Mouse (Mus musculus) embryonic facial prominence, embryonic 15.5 days (tissue): ENCODE results near the gene Dock9. TPM values are rescaled to one million over a fixed set of nuclear protein-coding genes. Genes with fewer than 3 reads are reported as not detected.

Experiments
- ATAC-seq: fragments of 200-750 bp; cut with Nextera tagmentation; 2 replicates; pipeline ENCODE4 v1.8.0; 2017; ENCODE audit warnings: low read depth, moderate TSS enrichment; ENCODE audit not compliant: insufficient number of reproducible peaks, low FRiP score, low TSS enrichment
- H3K27ac ChIP-seq: fragments of 300-500 bp; sonication (generic); replicated peaks from 2 replicates; pipeline ENCODE4 v1.5.1; 2015; ENCODE audit warnings: mild to moderate bottlenecking, inconsistent platforms
- H3K27me3 ChIP-seq: fragments of 300-500 bp; sonication (generic); 2 replicates; pipeline ENCODE4 v1.6.1; 2015; ENCODE audit warnings: inconsistent platforms
- H3K36me3 ChIP-seq: fragments of 300-500 bp; sonication (generic); 2 replicates; pipeline ENCODE4 v1.6.1; 2015; ENCODE audit warnings: mild to moderate bottlenecking, inconsistent platforms
- H3K4me1 ChIP-seq: fragments of 300-500 bp; sonication (generic); 2 replicates; pipeline ENCODE4 v1.6.1; 2015; ENCODE audit warnings: inconsistent platforms
- H3K4me2 ChIP-seq: fragments of 300-500 bp; sonication (generic); replicated peaks from 2 replicates; pipeline ENCODE4 v1.6.1; 2015; ENCODE audit warnings: mild to moderate bottlenecking, inconsistent platforms
- H3K4me3 ChIP-seq: fragments of 300-500 bp; sonication (generic); replicated peaks from 2 replicates; pipeline ENCODE4 v1.5.1; 2015; ENCODE audit warnings: mild to moderate bottlenecking, inconsistent platforms
- H3K9ac ChIP-seq: fragments of 300-500 bp; sonication (generic); 2 replicates; pipeline ENCODE4 v1.6.1; 2015; ENCODE audit warnings: inconsistent platforms
- H3K9me3 ChIP-seq: fragments of 300-500 bp; sonication (generic); replicated peaks from 2 replicates; pipeline ENCODE4 v1.6.1; 2016; ENCODE audit warnings: inconsistent platforms
- WGBS: fragments of 180-500 bp; shearing (Covaris S2); methylation state at CpG from one replicate; pipeline ENCODE4 v1.1.7; 2015; 5-methylcytosine and 5-hydroxymethylcytosine counted together
- polyA plus RNA-seq: library from polyadenylated mRNA; unstranded; fragments of >200 nt; fragmentation: Nextera tagmentation; extraction: Ambion mirVana; gene quantifications from 2 replicates; pipeline ENCODE4 v1.2.1, GENCODE M21; 2015

Dock9 gene
- polyA plus RNA-seq, 1 experiment from 2014 or later, result 8.7 TPM

- Histone ChIP-seq H3K4me1 (peaks cover 41% of the 10 kb centered on the region), H3K27me3 (no peaks in the 10 kb centered on the region), H3K9ac (no peak overlapping the region), H3K9me3 (no peaks in the 10 kb centered on the region), H3K36me3 (no peaks in the 10 kb centered on the region), H3K4me3 (no peak overlapping the region), H3K4me2 (no peak overlapping the region), H3K27ac (peak overlapping the region; percentile 78)
- 78% methylated on average over 11 of the region's 11 CpGs for WGBS
- no peak for ATAC-seq
Observed at GRCm38 (mm10) chr14:121676596-121677330, 120.9 kb downstream of the Dock9 start.

GRCm38 (mm10) chr14:121676121-121676591 is 121.5 kb downstream of the Dock9 start:
- Histone ChIP-seq H3K9me3 (no peaks in the 10 kb centered on the region), H3K27ac (peak overlapping the region; percentile 78), H3K9ac (no peak overlapping the region), H3K4me3 (no peak overlapping the region), H3K36me3 (no peaks in the 10 kb centered on the region), H3K4me1 (peaks cover 41% of the 10 kb centered on the region), H3K4me2 (no peak overlapping the region), H3K27me3 (no peaks in the 10 kb centered on the region)
- peak; percentile 63 for ATAC-seq

- Histone ChIP-seq H3K36me3 (no peaks in the 10 kb centered on the region), H3K27me3 (no peaks in the 10 kb centered on the region), H3K4me3 (no peak overlapping the region), H3K9me3 (no peaks in the 10 kb centered on the region), H3K9ac (no peak overlapping the region), H3K4me1 (peaks cover 41% of the 10 kb centered on the region), H3K4me2 (no peak overlapping the region), H3K27ac (peak overlapping the region; percentile 78)
- WGBS, result 6% methylated on average over 6 of the region's 6 CpGs
- peak; percentile 61 for ATAC-seq
Observed at GRCm38 (mm10) chr14:121675579-121675978, 122.1 kb downstream of the Dock9 start.

GRCm38 (mm10) chr14:121675146-121675545 is 122.5 kb downstream of the Dock9 start:
- H3K4me3 ChIP-seq, result no peak overlapping the region
- H3K9ac ChIP-seq, result no peak overlapping the region
- H3K4me1 ChIP-seq, result peaks cover 41% of the 10 kb centered on the region
- no peak for ATAC-seq
- H3K27ac ChIP-seq, result peak overlapping the region; percentile 78
- H3K27me3 ChIP-seq, result no peaks in the 10 kb centered on the region
- 52% methylated on average over 3 of the region's 3 CpGs for WGBS
- no peaks in the 10 kb centered on the region for H3K9me3 ChIP-seq
- H3K36me3 ChIP-seq, result no peaks in the 10 kb centered on the region
- H3K4me2 ChIP-seq, result no peak overlapping the region

GRCm38 (mm10) chr14:121670016-121670415 is 127.6 kb downstream of the Dock9 start:
- Histone ChIP-seq H3K4me3 (no peak overlapping the region), H3K9me3 (no peaks in the 10 kb centered on the region), H3K9ac (no peak overlapping the region), H3K4me2 (no peak overlapping the region), H3K36me3 (0 out of 2 replicates have a peak, but pooled peaks cover 5% of the 10 kb centered on the region), H3K27ac (no peak overlapping the region), H3K4me1 (peaks cover 4% of the 10 kb centered on the region), H3K27me3 (no peaks in the 10 kb centered on the region)
- ATAC-seq, result no peak
- WGBS, result 85% methylated on average over 5 of the region's 5 CpGs

GRCm38 (mm10) chr14:121666641-121667274 is 130.9 kb downstream of the Dock9 start:
- 65% methylated on average over 3 of the region's 3 CpGs for WGBS
- H3K4me2 ChIP-seq, result no peak overlapping the region
- no peak for ATAC-seq
- H3K27ac ChIP-seq, result no peak overlapping the region
- H3K4me3 ChIP-seq, result no peak overlapping the region
- H3K36me3 ChIP-seq, result 0 out of 2 replicates have a peak, but pooled peaks cover 5% of the 10 kb centered on the region
- no peak overlapping the region for H3K9ac ChIP-seq
- no peaks in the 10 kb centered on the region for H3K4me1 ChIP-seq
- no peaks in the 10 kb centered on the region for H3K27me3 ChIP-seq
- H3K9me3 ChIP-seq, result no peaks in the 10 kb centered on the region

- no peak; the same call in 1 of the 2 replicates for ATAC-seq
- H3K4me2 ChIP-seq, result no peak overlapping the region
- H3K36me3 ChIP-seq, result 0 out of 2 replicates have a peak, but pooled peaks cover 5% of the 10 kb centered on the region
- H3K27me3 ChIP-seq, result no peaks in the 10 kb centered on the region
- H3K4me1 ChIP-seq, result no peaks in the 10 kb centered on the region
- WGBS, result 92% methylated on average over 9 of the region's 9 CpGs
- no peak overlapping the region for H3K9ac ChIP-seq
- H3K4me3 ChIP-seq, result no peak overlapping the region
- no peak overlapping the region for H3K27ac ChIP-seq
- H3K9me3 ChIP-seq, result no peaks in the 10 kb centered on the region
Observed at GRCm38 (mm10) chr14:121665693-121666273, 131.9 kb downstream of the Dock9 start.

GRCm38 (mm10) chr14:121663913-121664312 is 133.7 kb downstream of the Dock9 start:
- ATAC-seq, result no peak
- no peak overlapping the region for H3K27ac ChIP-seq
- WGBS, result 89% methylated on average over 1 of the region's 1 CpGs
- 0 out of 2 replicates have a peak, but pooled peaks cover 2% of the 10 kb centered on the region for H3K36me3 ChIP-seq
- no peaks in the 10 kb centered on the region for H3K4me1 ChIP-seq
- H3K9ac ChIP-seq, result no peak overlapping the region
- no peak overlapping the region for H3K4me3 ChIP-seq
- H3K9me3 ChIP-seq, result no peaks in the 10 kb centered on the region
- no peak overlapping the region for H3K4me2 ChIP-seq
- no peaks in the 10 kb centered on the region for H3K27me3 ChIP-seq

- no peak overlapping the region for H3K4me2 ChIP-seq
- 52% methylated on average over 8 of the region's 8 CpGs for WGBS
- H3K9me3 ChIP-seq, result no peaks in the 10 kb centered on the region
- no peaks in the 10 kb centered on the region for H3K36me3 ChIP-seq
- H3K4me3 ChIP-seq, result no peak overlapping the region
- no peaks in the 10 kb centered on the region for H3K27me3 ChIP-seq
- H3K4me1 ChIP-seq, result no peaks in the 10 kb centered on the region
- no peak overlapping the region for H3K27ac ChIP-seq
- ATAC-seq, result no peak
- no peak overlapping the region for H3K9ac ChIP-seq
Observed at GRCm38 (mm10) chr14:121660918-121661317, 136.7 kb downstream of the Dock9 start.

GRCm38 (mm10) chr14:121660167-121660894 is 137.3 kb downstream of the Dock9 start:
- Histone ChIP-seq H3K4me3 (no peak overlapping the region), H3K36me3 (no peaks in the 10 kb centered on the region), H3K4me1 (no peaks in the 10 kb centered on the region), H3K27ac (no peak overlapping the region), H3K4me2 (no peak overlapping the region), H3K9ac (no peak overlapping the region), H3K27me3 (no peaks in the 10 kb centered on the region), H3K9me3 (no peaks in the 10 kb centered on the region)
- WGBS, result 79% methylated on average over 15 of the region's 15 CpGs
- no peak for ATAC-seq
